Mouse (Mus musculus) intestine, embryonic 14.5 days (tissue): ENCODE data around the gene Nrxn2. TPM values are rescaled to one million over a fixed set of nuclear protein-coding genes. Genes with fewer than 3 reads are reported as not detected.

Experiments used
- ATAC-seq: fragments of 200-750 bp; cut with Nextera tagmentation; replicated peaks from 2 replicates; pipeline ENCODE4 v1.8.0; 2017; ENCODE audit warnings: low read depth, moderate number of reproducible peaks, moderate TSS enrichment, moderate library complexity; ENCODE audit not compliant: low FRiP score, low TSS enrichment
- DNase-seq: peaks from one replicate; pipeline ENCODE4 v3.0.0-alpha.2; 2018; ENCODE audit warnings: low spot score
- H3K27ac ChIP-seq: fragments of 300-500 bp; sonication (generic); 2 replicates; pipeline ENCODE4 v1.5.1; 2014; ENCODE audit warnings: low read depth, mild to moderate bottlenecking, control low read depth
- H3K27me3 ChIP-seq: fragments of 300-500 bp; sonication (generic); replicated peaks from 2 replicates; pipeline ENCODE4 v1.6.1; 2014; ENCODE audit warnings: low read length, control low read depth; ENCODE audit not compliant: control insufficient read depth, insufficient read depth
- H3K36me3 ChIP-seq: fragments of 300-500 bp; sonication (generic); 2 replicates; pipeline ENCODE4 v1.6.1; 2014; ENCODE audit warnings: low read length, control low read depth; ENCODE audit not compliant: control insufficient read depth, insufficient read depth
- H3K4me1 ChIP-seq: fragments of 300-500 bp; sonication (generic); replicated peaks from 2 replicates; pipeline ENCODE4 v1.6.1; 2014; ENCODE audit warnings: low read length, control low read depth, mixed read lengths; ENCODE audit not compliant: control insufficient read depth, insufficient read depth
- H3K4me2 ChIP-seq: fragments of 300-500 bp; sonication (generic); 2 replicates; pipeline ENCODE4 v1.6.1; 2014; ENCODE audit warnings: low read length
- H3K4me3 ChIP-seq: fragments of 300-500 bp; sonication (generic); 2 replicates; pipeline ENCODE4 v1.5.1; 2014; ENCODE audit warnings: low read depth, low read length, control low read depth, mixed read lengths
- H3K9ac ChIP-seq: fragments of 300-500 bp; sonication (generic); 2 replicates; pipeline ENCODE4 v1.6.1; 2014; ENCODE audit warnings: mild to moderate bottlenecking, low read length
- H3K9me3 ChIP-seq: fragments of 300-500 bp; sonication (generic); 2 replicates; pipeline ENCODE4 v1.6.1; 2016; ENCODE audit warnings: low read length, control low read depth; ENCODE audit not compliant: control insufficient read depth
- WGBS: fragments of 180-500 bp; shearing (Covaris S2); extraction: QIAGEN DNeasy Blood & Tissue Kit; methylation state at CpG from one replicate; pipeline ENCODE4 v1.1.7; 2014; 5-methylcytosine and 5-hydroxymethylcytosine counted together
- polyA plus RNA-seq: library from polyadenylated mRNA; unstranded; fragments of >200 nt; fragmentation: Nextera tagmentation; extraction: Ambion mirVana; gene quantifications from 2 replicates; pipeline ENCODE4 v1.2.1, GENCODE M21; 2014

Nrxn2 gene
- polyA plus RNA-seq = 1.9 and 2.1 TPM in 2 replicates

- no peaks in the 10 kb centered on the region for H3K36me3 ChIP-seq
- no peak within 1 kb of the TSS for H3K27ac ChIP-seq
- peak; percentile 83 for ATAC-seq
- 1% methylated on average over 44 of the region's 46 CpGs for WGBS
- no peak within 1 kb of the TSS for H3K9ac ChIP-seq
- H3K4me2 ChIP-seq = peak within 1 kb of the TSS; percentile 68
- peak within 1 kb of the TSS; percentile 36 for H3K4me3 ChIP-seq
- H3K27me3 ChIP-seq = peaks cover 40% of the 10 kb centered on the region
- peaks cover 6% of the 10 kb centered on the region; the same call in 1 of the 2 replicates for H3K4me1 ChIP-seq
- DNase-seq = peak; percentile 93
- H3K9me3 ChIP-seq = no peaks in the 10 kb centered on the region
Observed at GRCm38 (mm10) chr19:6418233-6418879, at the start of gene Nrxn2. Gene Nrxn2 (plus strand): TSS chr19:6418731.

GRCm38 (mm10) chr19:6370175-6370574 is 48.4 kb upstream of the Nrxn2 start:
- WGBS = 87% methylated on average over 2 of the region's 2 CpGs
- peaks cover 98% of the 10 kb centered on the region for H3K36me3 ChIP-seq
- H3K4me1 ChIP-seq = peaks cover 10% of the 10 kb centered on the region
- DNase-seq = no peak
- no peak overlapping the region for H3K4me3 ChIP-seq
- H3K9ac ChIP-seq = no peak overlapping the region
- H3K4me2 ChIP-seq = no peak overlapping the region
- H3K9me3 ChIP-seq = no peaks in the 10 kb centered on the region
- no peak overlapping the region for H3K27ac ChIP-seq
- ATAC-seq = no peak
- no peaks in the 10 kb centered on the region for H3K27me3 ChIP-seq

GRCm38 (mm10) chr19:6372433-6372832 is 46.1 kb upstream of the Nrxn2 start:
- ATAC-seq (no peak), DNase-seq (no peak)
- H3K27ac ChIP-seq = no peak overlapping the region
- 95% methylated on average over 3 of the region's 3 CpGs for WGBS
- no peak overlapping the region for H3K4me2 ChIP-seq
- no peak overlapping the region for H3K9ac ChIP-seq
- no peaks in the 10 kb centered on the region for H3K4me1 ChIP-seq
- H3K36me3 ChIP-seq = peaks cover 100% of the 10 kb centered on the region
- H3K4me3 ChIP-seq = no peak overlapping the region
- H3K27me3 ChIP-seq = no peaks in the 10 kb centered on the region
- H3K9me3 ChIP-seq = no peaks in the 10 kb centered on the region

GRCm38 (mm10) chr19:6373539-6374400 is 44.8 kb upstream of the Nrxn2 start:
- no peak for ATAC-seq

GRCm38 (mm10) chr19:6374571-6374970 is 44.0 kb upstream of the Nrxn2 start:
- DNase-seq (no peak), ATAC-seq (no peak)
- WGBS = 97% methylated on average over 10 of the region's 10 CpGs
- H3K36me3 ChIP-seq = peaks cover 99% of the 10 kb centered on the region
- H3K9me3 ChIP-seq = no peaks in the 10 kb centered on the region
- no peak overlapping the region for H3K4me2 ChIP-seq
- no peak overlapping the region for H3K27ac ChIP-seq
- no peaks in the 10 kb centered on the region for H3K4me1 ChIP-seq
- no peak overlapping the region for H3K4me3 ChIP-seq
- no peak overlapping the region for H3K9ac ChIP-seq
- H3K27me3 ChIP-seq = no peaks in the 10 kb centered on the region

More at GRCm38 (mm10) chr19:6373539-6374400, 44.8 kb upstream of the Nrxn2 start:
- no peak overlapping the region for H3K9ac ChIP-seq
- 73% methylated on average over 12 of the region's 12 CpGs for WGBS
- peak; percentile 91 for DNase-seq
- H3K4me1 ChIP-seq = no peaks in the 10 kb centered on the region
- no peak overlapping the region for H3K4me2 ChIP-seq
- H3K27me3 ChIP-seq = no peaks in the 10 kb centered on the region
- no peaks in the 10 kb centered on the region for H3K9me3 ChIP-seq
- H3K4me3 ChIP-seq = no peak overlapping the region
- H3K27ac ChIP-seq = no peak overlapping the region
- peaks cover 99% of the 10 kb centered on the region for H3K36me3 ChIP-seq

GRCm38 (mm10) chr19:6375423-6376254 is 42.9 kb upstream of the Nrxn2 start:
- Histone ChIP-seq H3K9me3 (no peaks in the 10 kb centered on the region), H3K4me3 (no peak overlapping the region), H3K9ac (no peak overlapping the region), H3K4me2 (no peak overlapping the region), H3K36me3 (peaks cover 89% of the 10 kb centered on the region), H3K27me3 (no peaks in the 10 kb centered on the region), H3K4me1 (no peaks in the 10 kb centered on the region), H3K27ac (no peak overlapping the region)
- ATAC-seq = no peak
- no peak for DNase-seq
- 94% methylated on average over 42 of the region's 42 CpGs for WGBS

- Histone ChIP-seq H3K27ac (no peak overlapping the region), H3K9ac (no peak overlapping the region), H3K9me3 (no peaks in the 10 kb centered on the region), H3K4me3 (no peak overlapping the region), H3K36me3 (peaks cover 83% of the 10 kb centered on the region), H3K4me2 (no peak overlapping the region), H3K27me3 (no peaks in the 10 kb centered on the region), H3K4me1 (no peaks in the 10 kb centered on the region)
- WGBS = 83% methylated on average over 14 of the region's 14 CpGs
- DNase-seq = peak; percentile 83
- no peak for ATAC-seq
Observed at GRCm38 (mm10) chr19:6376255-6376564, 42.3 kb upstream of the Nrxn2 start.

GRCm38 (mm10) chr19:6376643-6377042 is 41.9 kb upstream of the Nrxn2 start:
- Histone ChIP-seq H3K4me2 (no peak overlapping the region), H3K27me3 (no peaks in the 10 kb centered on the region), H3K36me3 (peaks cover 79% of the 10 kb centered on the region), H3K9me3 (no peaks in the 10 kb centered on the region), H3K27ac (no peak overlapping the region), H3K9ac (no peak overlapping the region), H3K4me1 (no peaks in the 10 kb centered on the region), H3K4me3 (no peak overlapping the region)
- DNase-seq (no peak), ATAC-seq (no peak)
- 82% methylated on average over 2 of the region's 2 CpGs for WGBS
